Comparison of ENCODE assay signal across 7 mouse cellular contexts in genomic region chr17:24169317-24170065, GRCm38 (mm10). TPM values are rescaled to one million over a fixed set of nuclear protein-coding genes. Genes with fewer than 3 reads are reported as not detected.
A peak's percentile ranks its signal among the peaks of the same experiment; 100 is the strongest.
DNase-seq lines count a peak whose midpoint lies in the region; ATAC-seq lines count a peak whose summit lies in the region.

TSS of gene Atp6v0c (minus strand) at chr17:24169702.

- DNase-seq in adrenal gland, adult 18-20 months (ENCODE audit: low spot score in 2 of 2), result peak; percentile 92
- DNase-seq in embryo, embryonic 11 days, result peak; percentile 96
- peak; percentile 94 to 97 for DNase-seq in gastrocnemius, postnatal 36 days
- peak; percentile 97 for DNase-seq in left cerebral cortex, postnatal 25 days (ENCODE audit: low spot score in 2 of 2)
- DNase-seq in midbrain, embryonic 10.5 days (ENCODE audit: low spot score), result peak; percentile 95
- peak; percentile 96 for DNase-seq in right cerebral cortex, postnatal 4 days

- peak within 1 kb of the TSS; percentile 87 for H3K4me2 ChIP-seq in intestine, embryonic 15.5 days (replicated peaks)

- under 1% methylated on average over 58 of the region's 58 CpGs for WGBS in intestine, embryonic 15.5 days
- 1% methylated on average over 58 of the region's 58 CpGs for WGBS in midbrain, embryonic 10.5 days

- no peaks in the 10 kb centered on the region for H3K27me3 ChIP-seq in intestine, embryonic 15.5 days (replicated peaks)
- H3K27me3 ChIP-seq in midbrain, embryonic 10.5 days (ENCODE audit: low read depth, poor library complexity, severe bottlenecking), result no peaks in the 10 kb centered on the region

- peaks cover 18% of the 10 kb centered on the region for H3K4me1 ChIP-seq in intestine, embryonic 15.5 days (replicated peaks)
- peaks cover 27% of the 10 kb centered on the region for H3K4me1 ChIP-seq in midbrain, embryonic 10.5 days

- peak within 1 kb of the TSS; percentile 86 for H3K4me3 ChIP-seq in intestine, embryonic 15.5 days (replicated peaks)
- H3K4me3 ChIP-seq in midbrain, embryonic 10.5 days, result peak within 1 kb of the TSS; percentile 90

- peaks cover 7% of the 10 kb centered on the region; the same call in 1 of the 2 replicates for H3K36me3 ChIP-seq in intestine, embryonic 15.5 days
- peaks cover 33% of the 10 kb centered on the region for H3K36me3 ChIP-seq in midbrain, embryonic 10.5 days

- peak; percentile 92 for ATAC-seq in intestine, embryonic 15.5 days

- intact Hi-C loops in gastrocnemius, postnatal 36 days (cut with DNase I), result loop anchor here (5.0 kb wide), 4 partner anchors 73 to 218 kb away; partner anchors contain the start of genes Abca17 and Abca3
- intact Hi-C loops in left cerebral cortex, postnatal 25 days (cut with DNase I), result loop anchor here (2.0 to 5.0 kb wide), 3 partner anchors 81 to 181 kb away; partner anchors contain the start of genes Abca17, Abca3 and Ccnf

- no peaks in the 10 kb centered on the region for H3K9me3 ChIP-seq in intestine, embryonic 15.5 days
- no peaks in the 10 kb centered on the region for H3K9me3 ChIP-seq in midbrain, embryonic 10.5 days (replicated peaks)

- H3K9ac ChIP-seq in intestine, embryonic 15.5 days, result peak within 1 kb of the TSS; percentile 89

- H3K27ac ChIP-seq in intestine, embryonic 15.5 days, result peak within 1 kb of the TSS; percentile 97
- peak within 1 kb of the TSS; percentile 100 for H3K27ac ChIP-seq in midbrain, embryonic 10.5 days (replicated peaks)

RNA-seq across cellular contexts. Expression of gene Atp6v0c, which starts in this region (rescaled TPM):
- total RNA-seq in adrenal gland, adult 18-20 months (2021), result 100 to 1,000 TPM; 434 to 484 TPM
- 100 to 1,000 TPM; 142 to 153 TPM for total RNA-seq in gastrocnemius, postnatal 36 days (2021)
- polyA plus RNA-seq in intestine, embryonic 15.5 days (2015; fragmentation: Nextera tagmentation; extraction: Ambion mirVana), result 572 and 634 TPM in 2 replicates
- 1,000 to 10,000 TPM; 1,342 to 1,424 TPM for total RNA-seq in left cerebral cortex, postnatal 25 days (2021)
- polyA plus RNA-seq in midbrain, embryonic 10.5 days (2016; fragmentation: Nextera tagmentation; extraction: Ambion mirVana), result 467 and 491 TPM in 2 replicates

Comparison
In these comparisons a context has a peak if more than half of its experiments do, and no peak if none do; other contexts are left out.
1. Peak in every context shown above with its lines: DNase-seq, ATAC-seq, H3K4me3 ChIP-seq and H3K27ac ChIP-seq.